Mouse (Mus musculus) midbrain, postnatal 0 days (tissue): ENCODE data around the gene Gm9936. TPM values are rescaled to one million over a fixed set of nuclear protein-coding genes. Genes with fewer than 3 reads are reported as not detected.
A peak's percentile ranks its signal among the peaks of the same experiment; 100 is the strongest.

ENCODE experiments used
- ATAC-seq: fragments of 200-750 bp; cut with Nextera tagmentation; 2 replicates; pipeline ENCODE4 v1.8.0; 2017; ENCODE audit warnings: moderate number of reproducible peaks, mild to moderate bottlenecking, moderate TSS enrichment, moderate library complexity; ENCODE audit not compliant: low FRiP score
- DNase-seq: peaks from one replicate; pipeline ENCODE4 v3.0.0-alpha.2; 2015; ENCODE audit warnings: low spot score
- H3K27ac ChIP-seq: fragments of 300-500 bp; sonication (generic); 2 replicates; pipeline ENCODE4 v1.5.1; 2014; ENCODE audit warnings: low read depth, mild to moderate bottlenecking, low read length, mixed read lengths
- H3K27me3 ChIP-seq: fragments of 300-500 bp; sonication (generic); 2 replicates; pipeline ENCODE4 v1.6.1; 2014; ENCODE audit warnings: low read length, control low read depth, mixed read lengths; ENCODE audit not compliant: insufficient read depth
- H3K36me3 ChIP-seq: fragments of 300-500 bp; sonication (generic); 2 replicates; pipeline ENCODE4 v1.6.1; 2014; ENCODE audit warnings: low read length, control low read depth, mixed read lengths; ENCODE audit not compliant: insufficient read depth
- H3K4me1 ChIP-seq: fragments of 300-500 bp; sonication (generic); 2 replicates; pipeline ENCODE4 v1.6.1; 2014; ENCODE audit warnings: mild to moderate bottlenecking, control low read depth, antibody characterized with exemption, low read length, mixed read lengths; ENCODE audit not compliant: insufficient read depth
- H3K4me2 ChIP-seq: fragments of 300-500 bp; sonication (generic); 2 replicates; pipeline ENCODE4 v1.6.1; 2014; ENCODE audit warnings: low read depth, mild to moderate bottlenecking, low read length, mixed read lengths; ENCODE audit not compliant: poor library complexity, severe bottlenecking
- H3K4me3 ChIP-seq: fragments of 300-500 bp; sonication (generic); 2 replicates; pipeline ENCODE4 v1.5.1; 2014; ENCODE audit warnings: low read depth, mild to moderate bottlenecking, low read length, moderate library complexity
- H3K9ac ChIP-seq: fragments of 300-500 bp; sonication (generic); replicated peaks from 2 replicates; pipeline ENCODE4 v1.6.1; 2014; ENCODE audit warnings: mild to moderate bottlenecking, low read length, moderate library complexity, mixed read lengths; ENCODE audit not compliant: poor library complexity, severe bottlenecking
- H3K9me3 ChIP-seq: fragments of 300-500 bp; sonication (generic); 2 replicates; pipeline ENCODE4 v1.6.1; 2016; ENCODE audit warnings: low read length, control low read depth
- CTCF ChIP-seq: IDR thresholded peaks from 2 replicates; pipeline ENCODE4 v1.5.1; 2016; ENCODE audit warnings: antibody characterized with exemption, mild to moderate bottlenecking
- WGBS: fragments of 180-500 bp; shearing (Covaris S2); extraction: QIAGEN DNeasy Blood & Tissue Kit; methylation state at CpG from one replicate; pipeline ENCODE4 v1.1.7; 2014; 5-methylcytosine and 5-hydroxymethylcytosine counted together
- microRNA-seq: library from miRNA; unstranded; fragments of <30 nt; microRNA quantifications from one replicate; pipeline ENCODE4, GENCODE M21; 2016; ENCODE audit warnings: borderline number of aligned reads
- polyA plus RNA-seq: library from polyadenylated mRNA; unstranded; fragments of >200 nt; fragmentation: Nextera tagmentation; extraction: Ambion mirVana; gene quantifications from 2 replicates; pipeline ENCODE4 v1.2.1, GENCODE M21; 2015
- total RNA-seq: library from RNA; depleted of rRNA; stranded (reverse); fragments of >200 nt; gene quantifications from 2 replicates; pipeline ENCODE4 v1.2.3, GENCODE M21; 2014; rRNA removed

The Gm9936 gene
- total and polyA plus RNA-seq, 2 experiments from 2014 or later, result 3.1 to 6.7 TPM

DNA sequence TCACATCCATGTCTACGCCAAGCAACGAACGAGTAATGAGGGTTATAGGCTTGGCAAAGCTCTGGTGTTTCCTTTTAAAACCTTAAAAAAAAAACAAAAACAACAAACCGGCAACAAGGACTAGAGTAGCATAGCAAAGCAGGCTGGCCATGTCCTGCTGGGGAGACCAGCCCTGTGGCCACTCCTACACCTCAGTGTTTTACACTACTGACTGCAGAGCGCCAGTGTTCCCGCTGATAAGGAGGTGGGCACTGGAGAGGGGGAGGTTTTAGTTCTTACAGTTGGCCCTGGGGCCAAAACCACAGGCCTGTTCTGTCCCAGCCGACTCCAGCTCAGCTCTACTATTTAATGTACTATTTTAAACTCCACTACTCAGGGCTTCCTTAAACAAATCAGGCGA, 51.0 kb downstream of the Gm9936 start:
- Histone ChIP-seq H3K36me3 (peaks cover 32% of the 10 kb centered on the region), H3K9me3 (no peaks in the 10 kb centered on the region), H3K4me2 (no peak overlapping the region), H3K27me3 (no peaks in the 10 kb centered on the region), H3K27ac (peak overlapping the region; percentile 57; the same call in 1 of the 2 replicates), H3K4me3 (no peak overlapping the region), H3K4me1 (no peaks in the 10 kb centered on the region), H3K9ac (no peak overlapping the region)
- DNase-seq (peak; percentile 26), ATAC-seq (no peak)
- WGBS, result 21% methylated on average over 8 of the region's 8 CpGs
- TF ChIP-seq CTCF, result no peak

DNA sequence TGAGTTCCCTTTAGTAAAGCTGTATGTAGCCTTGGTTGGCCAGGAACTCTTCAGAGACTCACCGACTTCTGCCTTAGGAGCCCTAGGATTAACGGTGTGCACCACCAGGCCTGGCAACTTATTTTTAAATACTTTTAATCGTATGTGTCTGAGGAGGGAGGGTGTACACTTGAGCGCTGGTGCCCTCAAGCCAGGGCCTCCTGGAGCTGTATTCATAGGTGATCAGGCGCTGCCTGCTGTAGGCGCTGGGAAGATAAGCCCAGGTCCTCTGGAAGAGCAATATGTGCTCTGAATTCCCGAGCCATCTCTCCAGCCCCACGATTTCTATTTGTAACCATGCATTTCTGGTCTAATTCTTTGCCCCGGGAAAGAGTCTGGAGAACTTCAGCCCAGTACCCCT, 51.4 kb downstream of the Gm9936 start:
- TF ChIP-seq CTCF, result no peak
- WGBS, result 30% methylated on average over 9 of the region's 9 CpGs
- Histone ChIP-seq H3K4me2 (no peak overlapping the region), H3K36me3 (peaks cover 35% of the 10 kb centered on the region), H3K9me3 (no peaks in the 10 kb centered on the region), H3K27ac (peak overlapping the region; percentile 57; the same call in 1 of the 2 replicates), H3K4me3 (no peak overlapping the region), H3K27me3 (no peaks in the 10 kb centered on the region), H3K9ac (no peak overlapping the region), H3K4me1 (no peaks in the 10 kb centered on the region)
- no peak for ATAC-seq
- no peak for DNase-seq

GRCm38 (mm10) chr5:114806636-114807035, 51.8 kb downstream of the Gm9936 start:
- Histone ChIP-seq H3K4me2 (no peak overlapping the region), H3K27ac (peak overlapping the region; percentile 32; the same call in 1 of the 2 replicates), H3K9ac (no peak overlapping the region), H3K4me3 (no peak overlapping the region), H3K9me3 (no peaks in the 10 kb centered on the region), H3K4me1 (no peaks in the 10 kb centered on the region), H3K36me3 (peaks cover 37% of the 10 kb centered on the region), H3K27me3 (no peaks in the 10 kb centered on the region)
- TF ChIP-seq CTCF, result no peak
- ATAC-seq (no peak), DNase-seq (no peak)
- WGBS, result 86% methylated on average over 8 of the region's 8 CpGs

Small RNAs within 50 kb of the gene (microRNA-seq; reads per million reads assigned to microRNA genes)
- gene Mir6240, result 5.7 reads per million, percentile 12 among the genes with 10 or more reads in this experiment

Other genes with a start within 250 kb of the Gm9936 start
- gene Trpv4, start 200.3 kb downstream of the Gm9936 start, total RNA-seq, result 1.2 and 3.4 TPM in 2 replicates
- gene Trpv4, start 200.3 kb downstream of the Gm9936 start, polyA plus RNA-seq, result 0.88 and 1.4 TPM in 2 replicates
- gene Gltp, start 167.7 kb downstream of the Gm9936 start, total RNA-seq, result 27.0 and 42.1 TPM in 2 replicates
- gene Gltp, start 167.7 kb downstream of the Gm9936 start, polyA plus RNA-seq, result 32.6 and 35.3 TPM in 2 replicates
- 10.9 and 11.2 TPM in 2 replicates for gene Tchp, start 150.9 kb downstream of the Gm9936 start, total RNA-seq
- gene Tchp, start 150.9 kb downstream of the Gm9936 start, polyA plus RNA-seq, result 12.6 and 14.4 TPM in 2 replicates
- 39.3 and 47.3 TPM in 2 replicates for gene Ankrd13a, start 84.0 kb downstream of the Gm9936 start, total RNA-seq
- 22.4 and 24.9 TPM in 2 replicates for gene Ankrd13a, start 84.0 kb downstream of the Gm9936 start, polyA plus RNA-seq
- 41.8 and 45.1 TPM in 2 replicates for gene Git2, start 83.2 kb downstream of the Gm9936 start, total RNA-seq
- 25.5 and 33.8 TPM in 2 replicates for gene Git2, start 83.2 kb downstream of the Gm9936 start, polyA plus RNA-seq
- gene 1500011B03Rik, start 35.2 kb downstream of the Gm9936 start, total RNA-seq, result 299 and 345 TPM in 2 replicates
- gene 1500011B03Rik, start 35.2 kb downstream of the Gm9936 start, polyA plus RNA-seq, result 372 and 393 TPM in 2 replicates
- gene 4930519G04Rik, start 5.0 kb downstream of the Gm9936 start, total RNA-seq, result not detected in 2 replicates
- not detected in 2 replicates for gene 4930519G04Rik, start 5.0 kb downstream of the Gm9936 start, polyA plus RNA-seq
- 1.8 and 6.3 TPM in 2 replicates for gene Oasl2, start 38.3 kb upstream of the Gm9936 start, total RNA-seq
- gene Oasl2, start 38.3 kb upstream of the Gm9936 start, polyA plus RNA-seq, result 3.9 and 5.1 TPM in 2 replicates
- 0.24 and 3.8 TPM in 2 replicates for gene Oasl1, start 64.6 kb upstream of the Gm9936 start, total RNA-seq
- 0.32 and 0.79 TPM in 2 replicates for gene Oasl1, start 64.6 kb upstream of the Gm9936 start, polyA plus RNA-seq
- gene 2210016L21Rik, start 83.5 kb upstream of the Gm9936 start, total RNA-seq, result 62.9 and 71.3 TPM in 2 replicates
- 189 and 225 TPM in 2 replicates for gene 2210016L21Rik, start 83.5 kb upstream of the Gm9936 start, polyA plus RNA-seq
- gene Hnf1a, start 112.4 kb upstream of the Gm9936 start, total RNA-seq, result not detected in 2 replicates
- 0.05 and 0.06 TPM in 2 replicates for gene Hnf1a, start 112.4 kb upstream of the Gm9936 start, polyA plus RNA-seq
- 153 TPM in 2 replicates for gene Sppl3, start 152.5 kb upstream of the Gm9936 start, total RNA-seq
- gene Sppl3, start 152.5 kb upstream of the Gm9936 start, polyA plus RNA-seq, result 34.9 and 37.1 TPM in 2 replicates
- gene Gm10401, start 239.6 kb upstream of the Gm9936 start, total RNA-seq, result not detected in 2 replicates
- 42.9 and 44.1 TPM in 2 replicates for gene Gm10401, start 239.6 kb upstream of the Gm9936 start, polyA plus RNA-seq